Mouse (Mus musculus) spleen, adult 12 weeks (tissue): ENCODE measurements around the gene Pvr.

ENCODE experiments used
- DNase-seq: peaks from one replicate; pipeline ENCODE4 v3.0.0; 2022; ENCODE audit warnings: low spot score

Gene Pvr

GRCm38 (mm10) chr7:19920506-19921261 lies at the start of gene Pvr:
Gene Pvr (minus strand): TSS chr7:19921160.
- no peak for DNase-seq

GRCm38 (mm10) chr7:19970196-19970595 lies 49.2 kb upstream of the Pvr start:
- no peak for DNase-seq

- DNase-seq = no peak
Measured at GRCm38 (mm10) chr7:19969541-19970090, 48.7 kb upstream of the Pvr start.

DNA sequence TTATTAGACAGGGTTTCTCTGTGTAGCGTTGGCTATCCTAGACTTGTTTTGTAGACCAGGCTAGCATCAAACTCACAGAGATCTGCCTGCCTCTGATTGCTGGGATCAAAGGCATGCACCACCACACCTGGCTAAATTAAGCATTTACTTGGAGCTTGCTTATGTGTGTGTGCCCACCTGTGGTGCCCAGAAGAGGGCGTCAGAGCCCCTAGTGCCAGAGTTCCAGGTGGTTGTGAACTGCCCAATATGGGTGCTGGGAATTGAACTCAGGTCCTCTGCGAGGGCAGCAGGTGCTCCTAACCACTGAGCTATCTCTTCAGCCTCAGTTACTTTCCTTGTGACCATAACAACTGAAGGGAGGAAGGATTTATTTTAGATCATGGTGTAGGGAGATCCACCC lies 48.1 kb upstream of the Pvr start:
- no peak for DNase-seq

GRCm38 (mm10) chr7:19964985-19965579 lies 44.1 kb upstream of the Pvr start, which contains the start of gene Ceacam20:
Gene Ceacam20 (plus strand): TSS chr7:19965412.
- no peak for DNase-seq

GRCm38 (mm10) chr7:19962423-19962822 lies 41.5 kb upstream of the Pvr start:
- DNase-seq = no peak

GRCm38 (mm10) chr7:19956341-19956781 lies 35.4 kb upstream of the Pvr start:
- peak; percentile 45 for DNase-seq

DNA sequence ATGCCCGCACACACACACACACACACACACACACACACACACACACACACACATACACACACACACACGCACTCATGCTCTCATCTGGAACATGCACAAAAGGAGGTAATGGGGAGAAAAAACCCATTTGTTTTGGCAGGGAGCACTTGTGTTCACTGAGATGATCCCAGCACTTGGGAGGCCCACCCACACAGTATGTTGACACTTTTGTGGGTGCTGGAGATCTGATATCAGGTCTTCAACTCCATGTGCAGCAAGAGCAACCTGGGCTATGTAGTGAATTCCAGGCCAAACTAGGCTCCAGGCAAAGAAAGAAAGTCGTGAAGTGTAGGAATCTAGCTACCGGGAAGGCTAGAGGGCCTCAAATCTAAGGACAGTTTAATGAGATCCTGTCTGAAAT lies 34.9 kb upstream of the Pvr start:
- no peak for DNase-seq

- DNase-seq = no peak
Measured at GRCm38 (mm10) chr7:19953054-19953453, 32.1 kb upstream of the Pvr start.

- no peak for DNase-seq
Measured at GRCm38 (mm10) chr7:19952320-19952986, 31.5 kb upstream of the Pvr start.

GRCm38 (mm10) chr7:19950589-19950988 lies 29.6 kb upstream of the Pvr start, which contains the start of gene Igsf23:
Gene Igsf23 (minus strand): TSS chr7:19950756.
- no peak for DNase-seq

GRCm38 (mm10) chr7:19949996-19950395 lies 29.0 kb upstream of the Pvr start:
- no peak for DNase-seq

DNA sequence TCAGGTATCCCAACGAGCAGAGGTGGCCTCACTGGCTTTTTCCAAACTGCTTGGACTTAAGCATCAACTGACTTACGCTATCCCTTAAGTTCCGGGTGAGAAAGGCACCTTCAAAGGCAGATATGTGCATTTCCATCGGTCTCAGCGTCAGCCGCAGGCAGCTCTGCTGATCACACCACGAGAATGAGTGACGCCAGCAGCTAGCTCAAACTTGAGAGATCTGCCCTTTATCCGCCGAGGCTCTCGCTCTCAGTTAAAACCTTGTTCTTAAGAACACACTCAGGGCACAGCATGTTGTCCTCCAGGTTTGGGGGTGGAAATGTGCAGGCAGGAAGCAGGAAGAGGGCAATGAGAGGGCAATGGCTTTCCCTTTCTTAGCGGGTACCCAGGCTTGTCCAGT lies 28.0 kb upstream of the Pvr start:
- DNase-seq = no peak

DNA sequence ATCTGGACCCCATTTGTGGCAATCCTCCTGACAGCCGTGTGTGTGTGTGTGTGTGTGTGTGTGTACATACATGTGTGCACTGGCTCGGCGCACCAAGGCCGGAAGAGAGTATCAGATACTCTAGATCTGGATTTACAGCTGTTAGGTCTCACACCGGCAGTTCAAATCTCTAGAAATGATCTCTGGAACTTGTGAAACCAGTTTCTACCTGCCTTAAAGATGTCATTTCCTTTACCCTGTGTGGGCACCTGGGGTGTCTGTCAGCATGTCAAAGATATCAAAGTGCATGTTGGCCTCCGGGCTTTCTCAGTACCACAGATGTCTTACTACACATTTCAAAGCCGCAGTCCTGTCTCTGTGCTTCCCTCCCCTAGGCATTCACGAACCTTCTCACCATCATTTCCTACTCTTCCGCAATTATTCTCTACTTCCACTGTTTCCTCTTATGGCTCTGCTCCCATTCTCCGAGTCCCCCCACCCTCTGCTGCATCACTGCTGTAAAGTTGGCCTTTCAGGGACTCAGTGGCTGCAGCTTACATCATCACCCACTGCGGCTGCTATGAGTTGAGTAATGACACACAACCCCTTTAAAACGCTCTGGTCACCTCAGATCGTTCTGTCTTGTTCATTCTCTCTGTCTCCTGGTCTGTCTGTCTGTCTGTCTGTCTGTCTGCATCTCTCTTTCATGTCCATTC lies 25.0 kb upstream of the Pvr start:
- DNase-seq = no peak

- no peak for DNase-seq
Measured at GRCm38 (mm10) chr7:19945201-19945600, 24.2 kb upstream of the Pvr start.

DNA sequence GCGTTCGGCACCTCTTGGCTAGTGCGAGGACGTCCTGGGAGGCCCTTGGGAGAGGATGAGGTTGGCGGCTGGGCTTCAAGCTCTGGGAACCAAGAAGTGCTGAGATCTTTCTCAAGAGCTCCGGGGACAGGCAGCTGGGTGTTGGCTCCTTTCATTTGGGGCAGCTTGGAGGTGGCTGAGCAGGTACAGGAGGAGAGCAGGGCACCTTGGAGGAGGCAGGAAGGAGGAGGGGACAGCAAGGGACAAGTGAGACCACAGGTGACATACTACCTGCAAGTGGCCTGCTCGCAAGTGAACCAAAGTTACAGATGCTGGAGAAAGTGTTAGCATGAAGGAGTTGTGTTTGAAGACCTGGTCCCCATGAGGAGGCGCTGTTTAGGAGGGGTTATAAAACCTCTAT lies 23.7 kb upstream of the Pvr start:
- no peak for DNase-seq

- no peak for DNase-seq
Measured at GRCm38 (mm10) chr7:19940256-19940655, 19.3 kb upstream of the Pvr start.

DNA sequence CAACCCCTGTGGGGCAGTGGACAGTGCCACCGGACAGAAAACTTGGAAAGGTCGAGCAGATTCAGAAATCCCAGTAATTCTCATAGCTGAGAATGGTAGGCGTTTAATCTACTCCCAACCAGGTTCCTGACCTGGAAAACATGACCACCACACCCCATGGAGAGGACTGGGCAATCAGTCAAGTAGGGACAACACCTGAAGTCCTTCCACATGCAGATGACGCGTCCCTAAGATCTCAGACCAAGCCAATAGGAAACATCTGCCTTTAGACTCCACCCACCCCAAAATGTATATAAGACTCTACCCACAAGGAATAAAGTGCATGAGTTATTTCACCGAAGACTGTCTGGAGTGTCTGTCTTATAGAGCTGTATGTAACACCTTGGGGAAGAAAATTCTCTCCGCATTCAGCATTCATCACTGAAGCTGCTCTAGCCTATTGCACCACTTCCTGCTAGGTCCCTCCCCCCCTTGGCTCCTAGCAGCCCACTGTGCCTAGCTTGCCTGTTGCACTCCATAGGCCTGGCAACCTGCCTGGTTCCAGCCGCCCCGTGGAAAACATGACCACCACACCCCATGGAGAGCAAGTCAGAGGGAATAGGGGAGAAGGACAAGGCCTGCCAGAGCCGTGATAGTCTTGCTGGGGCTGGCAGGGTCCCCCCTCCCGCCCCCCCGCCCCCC lies 18.7 kb upstream of the Pvr start:
- DNase-seq = no peak

- no peak for DNase-seq
Measured at GRCm38 (mm10) chr7:19937229-19937821, 16.4 kb upstream of the Pvr start.

DNA sequence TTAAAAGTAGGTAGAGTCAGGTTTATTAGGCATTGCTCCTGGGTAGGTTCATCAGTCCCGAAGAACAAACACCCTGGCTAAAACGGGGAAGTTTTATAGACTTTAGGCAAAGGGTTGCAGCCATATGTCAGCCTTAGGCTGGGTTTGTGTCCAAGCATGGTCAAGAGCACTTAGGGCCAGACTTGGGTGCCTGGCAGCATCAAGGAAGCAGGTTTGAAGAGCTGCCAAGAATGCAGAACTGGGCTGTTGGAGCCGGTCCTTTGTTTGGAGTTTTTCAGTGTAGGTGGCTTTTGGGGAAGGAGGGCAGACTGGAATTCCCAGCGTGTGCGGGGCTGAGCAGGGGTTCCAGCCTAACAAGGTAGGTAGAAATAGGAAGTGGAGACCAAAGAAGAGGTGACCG lies 15.0 kb upstream of the Pvr start:
- DNase-seq = no peak

DNA sequence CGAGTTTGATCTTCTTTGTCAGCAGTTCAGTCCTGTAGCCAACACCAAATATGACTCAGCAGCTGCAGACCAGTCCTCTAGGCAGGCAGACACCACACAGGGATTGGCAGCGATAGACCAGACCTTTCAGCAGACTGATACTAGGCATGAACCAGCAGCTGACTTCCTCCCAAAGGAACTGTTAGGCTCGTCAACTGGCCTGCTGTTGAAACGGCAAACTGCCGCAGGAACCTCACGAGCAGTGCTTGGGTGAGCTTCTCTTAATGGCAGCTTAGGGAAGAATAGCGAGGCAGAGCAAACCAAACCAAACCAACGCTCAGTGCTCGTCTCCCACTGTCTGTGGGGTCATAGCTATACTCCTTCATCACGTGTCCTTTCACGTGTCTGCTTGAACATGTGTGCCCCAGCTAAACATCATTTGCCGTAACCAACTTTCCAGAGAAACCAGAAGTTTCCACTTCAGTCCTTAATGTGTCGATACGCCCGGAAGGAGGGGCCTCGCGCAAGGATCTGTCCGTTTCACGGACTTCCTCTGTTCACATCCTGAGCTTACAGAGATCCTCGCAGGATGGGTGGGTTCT lies 14.3 kb upstream of the Pvr start:
- DNase-seq = no peak
